Mouse (Mus musculus) retina, embryonic 14.5 days (tissue): ENCODE results near the gene Padi4.

Source experiments
- DNase-seq: peaks from one replicate; pipeline ENCODE4 v3.0.0-alpha.2; 2015; ENCODE audit warnings: low spot score

Padi4 gene

GRCm38 (mm10) chr4:140740655-140741054 is 33.4 kb downstream of the Padi4 start:
- DNase-seq, result no peak

- no peak for DNase-seq
Observed at GRCm38 (mm10) chr4:140732871-140733270, 41.2 kb downstream of the Padi4 start.

GRCm38 (mm10) chr4:140731654-140732053 is 42.4 kb downstream of the Padi4 start:
- no peak for DNase-seq

- DNase-seq, result no peak
Observed at GRCm38 (mm10) chr4:140726907-140727306, 47.1 kb downstream of the Padi4 start.

- no peak for DNase-seq
Observed at GRCm38 (mm10) chr4:140724739-140725138, 49.3 kb downstream of the Padi4 start.

GRCm38 (mm10) chr4:140723801-140724200 is 50.2 kb downstream of the Padi4 start:
- DNase-seq, result peak; percentile 85

GRCm38 (mm10) chr4:140723192-140723591 is 50.8 kb downstream of the Padi4 start:
- no peak for DNase-seq

GRCm38 (mm10) chr4:140722710-140723109 is 51.3 kb downstream of the Padi4 start:
- no peak for DNase-seq

GRCm38 (mm10) chr4:140721968-140722490 is 52.0 kb downstream of the Padi4 start:
- DNase-seq, result no peak

- no peak for DNase-seq
Observed at GRCm38 (mm10) chr4:140720091-140720490, 53.9 kb downstream of the Padi4 start.

GRCm38 (mm10) chr4:140718436-140718835 is 55.6 kb downstream of the Padi4 start:
- DNase-seq, result no peak

GRCm38 (mm10) chr4:140716994-140717393 is 57.0 kb downstream of the Padi4 start:
- DNase-seq, result no peak

- no peak for DNase-seq
Observed at GRCm38 (mm10) chr4:140714586-140714985, 59.5 kb downstream of the Padi4 start.

- DNase-seq, result peak; percentile 94
Observed at GRCm38 (mm10) chr4:140713480-140714365, 60.3 kb downstream of the Padi4 start.

- no peak for DNase-seq
Observed at GRCm38 (mm10) chr4:140711360-140711759, 62.7 kb downstream of the Padi4 start.

GRCm38 (mm10) chr4:140710781-140711180 is 63.3 kb downstream of the Padi4 start:
- no peak for DNase-seq

- DNase-seq, result no peak
Observed at GRCm38 (mm10) chr4:140709617-140710016, 64.4 kb downstream of the Padi4 start.

GRCm38 (mm10) chr4:140709111-140709510 is 64.9 kb downstream of the Padi4 start:
- no peak for DNase-seq

- DNase-seq, result no peak
Observed at GRCm38 (mm10) chr4:140708297-140708927, 65.6 kb downstream of the Padi4 start.

- no peak for DNase-seq
Observed at GRCm38 (mm10) chr4:140707615-140708014, 66.4 kb downstream of the Padi4 start.

GRCm38 (mm10) chr4:140704166-140704565 is 69.9 kb downstream of the Padi4 start:
- DNase-seq, result no peak

GRCm38 (mm10) chr4:140703636-140704035 is 70.4 kb downstream of the Padi4 start:
- DNase-seq, result no peak
